Mouse (Mus musculus) gastrocnemius, adult 2 months (tissue): ENCODE measurements around the gene Hus1. TPM values are rescaled to one million over a fixed set of nuclear protein-coding genes. Genes with fewer than 3 reads are reported as not detected.

ENCODE experiments used
- DNase-seq: peaks from one replicate; pipeline ENCODE4 v3.0.0; 2022
- H3K27ac ChIP-seq: fragments of 200-600 bp; 2 replicates; pipeline ENCODE4 v1.8.1; 2022; ENCODE audit warnings: mild to moderate bottlenecking
- H3K4me3 ChIP-seq: fragments of 200-600 bp; 2 replicates; pipeline ENCODE4 v1.8.1; 2022; ENCODE audit warnings: mild to moderate bottlenecking, moderate library complexity
- CTCF ChIP-seq: fragments of 200-600 bp; IDR thresholded peaks from 2 replicates; pipeline ENCODE4 v1.8.1; 2022; ENCODE audit warnings: antibody characterized with exemption, mild to moderate bottlenecking, moderate library complexity
- intact Hi-C: fragments of 180-260 bp; cut with DNase I; formaldehyde crosslinking; loops from one replicate; pipeline ENCODE4 v1.15.1; 2025
- long read RNA-seq, 2 experiments: library from polyadenylated mRNA; stranded (forward); transcript quantifications; one replicate each; pipeline ENCODE4 v2.0.0; 2021
- total RNA-seq, 2 experiments: library from RNA; stranded (reverse); gene quantifications; 2 replicates each; pipeline ENCODE4 v1.2.3; 2021

Hus1 gene
- 1 to 10 TPM; 7.7 to 9.2 TPM for total RNA-seq
- long read RNA-seq, experiment 1, full-length matches to known transcripts = 2 of 10 reads
- long read RNA-seq, experiment 1, partial matches to known transcripts = 3 of 10 reads
- long read RNA-seq, experiment 1, other reads (novel, unspliced or antisense) = 5 of 10 reads
- long read RNA-seq, experiment 2, full-length matches to known transcripts = 2 of 3 reads
- long read RNA-seq, experiment 2, partial matches to known transcripts = 0 of 3 reads
- long read RNA-seq, experiment 2, other reads (novel, unspliced or antisense) = 1 of 3 reads

DNA sequence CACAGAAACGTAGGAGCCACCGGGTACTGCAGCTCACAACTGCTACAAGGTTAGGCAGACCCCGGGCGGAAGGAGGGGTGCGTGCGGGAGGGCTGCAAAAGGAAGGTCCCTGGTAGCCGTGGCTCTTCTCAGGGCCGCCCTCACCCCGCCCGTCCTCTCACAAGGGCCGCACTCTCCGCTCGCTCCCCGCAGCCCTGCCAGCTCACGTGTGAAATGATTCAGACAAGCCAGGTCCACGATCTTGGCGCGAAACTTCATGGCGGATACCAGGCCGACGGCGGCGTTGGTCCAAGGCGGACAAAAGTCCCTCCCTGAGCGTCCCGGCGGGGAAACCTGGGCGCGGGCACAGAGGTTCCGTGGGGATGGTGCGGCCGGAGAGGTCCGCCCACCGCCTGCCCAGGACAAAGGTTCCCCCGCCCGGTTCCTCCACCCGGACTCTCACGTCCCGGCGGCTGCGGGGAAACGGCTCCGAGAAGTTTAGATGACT lies at the start of gene Hus1:
Gene Hus1, minus strand, starts transcription at position 339 of the 487 bp plus-strand sequence.
- peak within 1 kb of the TSS; percentile 89 for H3K27ac ChIP-seq
- intact Hi-C loops = loop anchor here (5.0 kb wide), 2 partner anchors 36 to 106 kb away; partner anchors contain the start of genes Gm11992, Sun3 and Upp1
- H3K4me3 ChIP-seq = peak within 1 kb of the TSS; percentile 97
- peak; percentile 92 for DNase-seq
- no peak for TF ChIP-seq CTCF

GRCm38 (mm10) chr11:9060484-9060883 lies 49.5 kb upstream of the Hus1 start:
- TF ChIP-seq CTCF = no peak

GRCm38 (mm10) chr11:9060029-9060428 lies 49.0 kb upstream of the Hus1 start:
- no peak overlapping the region for H3K27ac ChIP-seq
- intact Hi-C loops = no loop called here
- H3K4me3 ChIP-seq = no peak overlapping the region
- no peak for TF ChIP-seq CTCF
- no peak for DNase-seq

More at GRCm38 (mm10) chr11:9060484-9060883, 49.5 kb upstream of the Hus1 start:
- DNase-seq = no peak
- Histone ChIP-seq H3K4me3 (no peak overlapping the region), H3K27ac (no peak overlapping the region)
- intact Hi-C loops = no loop called here

- no peak for DNase-seq
- no peak for TF ChIP-seq CTCF
- intact Hi-C loops = no loop called here
- no peak overlapping the region for H3K27ac ChIP-seq
- H3K4me3 ChIP-seq = no peak overlapping the region
Observed at GRCm38 (mm10) chr11:9057711-9058110, 46.7 kb upstream of the Hus1 start.

GRCm38 (mm10) chr11:9056937-9057336 lies 45.9 kb upstream of the Hus1 start:
- TF ChIP-seq CTCF = no peak
- DNase-seq = no peak
- intact Hi-C loops = no loop called here
- Histone ChIP-seq H3K27ac (no peak overlapping the region), H3K4me3 (no peak overlapping the region)

DNA sequence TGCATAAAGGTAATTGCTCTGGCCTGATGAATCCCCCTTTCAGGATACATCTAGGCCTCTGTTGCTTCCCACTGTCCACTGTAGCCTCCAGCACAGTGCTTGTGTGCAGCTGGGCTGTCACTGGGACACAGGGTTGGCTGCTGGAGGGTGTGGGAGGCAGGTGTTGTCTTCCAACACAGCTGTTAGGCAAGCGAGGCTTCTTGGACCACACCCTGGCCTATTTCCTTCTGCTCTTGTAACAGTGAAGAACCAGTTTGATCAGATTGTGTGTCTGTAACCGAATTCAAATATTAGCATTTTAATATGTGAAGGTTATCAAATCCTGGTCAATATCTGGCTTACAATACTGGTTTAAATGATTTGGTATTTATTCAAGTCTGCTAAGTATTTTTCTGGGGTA lies 40.9 kb upstream of the Hus1 start:
- DNase-seq = no peak
- TF ChIP-seq CTCF = no peak
- Histone ChIP-seq H3K4me3 (no peak overlapping the region), H3K27ac (no peak overlapping the region)
- intact Hi-C loops = no loop called here

DNA sequence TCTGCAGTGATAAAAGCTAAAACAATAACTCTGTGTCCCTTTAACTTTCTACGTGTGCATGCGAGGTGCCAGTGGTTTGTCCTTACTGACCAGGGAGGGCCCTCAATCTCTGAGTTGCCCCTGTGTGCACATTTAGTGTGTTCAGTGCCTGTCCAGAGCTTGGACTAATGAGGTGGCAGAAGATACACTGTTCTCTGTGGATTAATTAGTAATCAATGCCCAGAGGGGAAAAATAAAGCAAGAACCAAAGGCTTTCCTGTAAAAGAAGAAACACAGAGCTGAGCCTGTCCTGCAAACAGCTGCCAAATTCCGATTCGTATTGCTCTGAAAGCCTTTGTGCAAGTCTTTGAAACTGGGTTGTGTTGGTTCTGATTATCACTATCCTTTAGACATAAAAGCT lies 39.2 kb upstream of the Hus1 start:
- no peak overlapping the region for H3K4me3 ChIP-seq
- intact Hi-C loops = no loop called here
- H3K27ac ChIP-seq = no peak overlapping the region
- TF ChIP-seq CTCF = no peak
- no peak for DNase-seq

GRCm38 (mm10) chr11:9048703-9049060 lies 37.7 kb upstream of the Hus1 start, which contains the start of gene Sun3:
Sun3 (minus strand) TSS chr11:9048991.
- intact Hi-C loops = loop anchor here (5.0 kb wide), 1 partner anchor 36 kb away; the partner anchor contains the start of gene Hus1
- no peak for TF ChIP-seq CTCF
- peak within 1 kb of the TSS; percentile 72 for H3K4me3 ChIP-seq
- peak; percentile 31 for DNase-seq
- no peak within 1 kb of the TSS for H3K27ac ChIP-seq

DNA sequence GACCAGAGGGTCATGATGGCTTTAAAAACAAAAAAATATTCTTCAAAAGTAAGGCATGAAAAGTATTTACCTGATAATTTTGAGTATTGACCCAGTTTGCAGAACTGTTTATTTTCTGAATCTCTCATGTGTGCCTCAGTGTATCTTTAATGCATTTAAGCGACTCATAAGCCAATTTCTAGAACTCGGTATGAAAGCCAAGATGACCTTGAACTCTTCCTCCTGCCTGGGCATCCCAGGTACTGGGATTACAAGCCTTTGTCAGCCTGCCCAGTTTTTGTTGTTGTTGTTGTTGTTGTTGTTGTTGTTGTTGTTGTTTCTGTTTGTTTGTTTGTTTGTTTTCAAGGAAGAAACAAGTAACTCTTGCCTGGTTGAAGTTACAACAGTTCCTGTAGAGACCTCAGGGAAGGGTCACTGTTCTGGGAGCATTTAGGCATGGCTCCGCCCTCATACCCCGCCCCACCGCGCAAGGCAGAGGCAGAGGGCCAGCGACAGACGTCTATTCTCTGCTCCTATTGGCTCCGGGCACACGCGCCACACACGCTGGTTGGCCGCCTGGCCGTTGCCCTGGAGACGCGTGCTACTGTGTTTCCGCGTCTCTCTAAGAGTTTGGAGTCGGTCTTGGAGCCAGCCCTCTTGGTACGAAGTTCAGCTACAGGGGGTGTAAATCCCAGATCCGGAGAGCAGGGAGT lies 37.2 kb upstream of the Hus1 start, which contains the start of gene Gm11992:
Gene Gm11992, plus strand, starts transcription at position 584 of the 692 bp plus-strand sequence.
- no peak for TF ChIP-seq CTCF
- DNase-seq = peak; percentile 84
- Histone ChIP-seq H3K4me3 (peak within 1 kb of the TSS; percentile 72), H3K27ac (no peak within 1 kb of the TSS)
- intact Hi-C loops = loop anchor here (5.0 kb wide), 1 partner anchor 36 kb away; the partner anchor contains the start of gene Hus1

DNA sequence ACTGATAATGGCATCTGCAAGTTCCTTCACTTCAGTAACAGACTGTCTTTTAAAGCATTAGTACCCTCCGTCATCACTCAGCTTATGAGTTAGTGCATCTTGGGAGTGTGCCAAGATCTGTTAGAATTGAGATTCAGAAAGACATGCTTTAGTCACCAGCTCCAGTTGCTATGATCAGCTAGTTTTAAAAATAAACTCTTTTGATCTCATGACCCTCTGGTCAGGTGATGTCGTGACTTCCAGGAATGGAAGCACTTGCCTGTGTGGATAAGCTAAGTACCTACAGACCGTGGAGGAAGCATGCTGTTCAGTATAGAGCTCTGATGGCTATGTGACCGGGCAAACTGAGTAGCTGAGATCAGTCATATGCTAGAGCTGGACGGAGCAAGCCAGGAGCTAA lies 36.1 kb upstream of the Hus1 start:
- H3K4me3 ChIP-seq = no peak overlapping the region
- H3K27ac ChIP-seq = no peak overlapping the region
- no peak for DNase-seq
- no peak for TF ChIP-seq CTCF
- intact Hi-C loops = loop anchor here (5.0 kb wide), 1 partner anchor 35 kb away; the partner anchor contains the start of gene Hus1

DNA sequence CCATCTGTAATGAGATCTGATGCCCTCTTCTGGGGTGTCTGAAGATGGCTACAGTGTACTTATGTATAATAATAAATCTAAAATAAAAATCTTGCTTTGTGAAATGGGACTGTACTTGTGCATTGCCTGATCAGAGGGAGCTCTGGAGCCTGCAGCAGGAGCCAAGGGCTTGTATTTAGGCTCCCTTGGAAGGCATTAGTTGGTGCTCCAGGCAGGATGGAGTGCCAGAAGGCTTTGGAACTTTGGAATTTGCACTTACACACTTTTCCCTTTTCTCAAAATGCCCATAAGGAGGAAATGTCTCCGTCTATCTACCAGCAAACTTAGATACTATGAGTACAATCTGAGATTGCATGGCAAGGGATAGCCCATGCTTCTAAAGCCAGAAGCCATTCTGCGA lies 35.6 kb upstream of the Hus1 start:
- no peak for TF ChIP-seq CTCF
- Histone ChIP-seq H3K27ac (no peak overlapping the region), H3K4me3 (no peak overlapping the region)
- DNase-seq = no peak
- intact Hi-C loops = loop anchor here (5.0 kb wide), 1 partner anchor 34 kb away; the partner anchor contains the start of gene Hus1

DNA sequence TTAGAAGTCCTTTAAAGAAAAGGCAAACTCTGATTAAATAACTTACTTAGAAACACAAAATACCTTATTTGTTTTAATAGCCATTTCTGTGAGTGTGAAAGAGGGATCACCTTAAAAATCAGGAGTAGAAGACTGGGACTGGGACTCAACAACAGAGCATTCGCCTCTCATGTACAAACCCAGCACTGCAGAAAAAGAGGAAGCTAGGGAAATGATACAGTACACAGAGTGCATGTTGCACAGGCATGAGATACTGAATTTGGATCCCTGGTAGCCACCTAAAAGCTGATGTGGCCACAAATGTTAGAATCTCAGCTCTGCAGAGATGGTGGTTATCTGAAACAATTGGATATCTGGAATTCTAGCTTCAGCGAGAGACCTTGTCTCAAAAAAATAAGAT lies 20.5 kb upstream of the Hus1 start:
- H3K4me3 ChIP-seq = no peak overlapping the region
- DNase-seq = no peak
- TF ChIP-seq CTCF = no peak
- intact Hi-C loops = no loop called here
- H3K27ac ChIP-seq = no peak overlapping the region

DNA sequence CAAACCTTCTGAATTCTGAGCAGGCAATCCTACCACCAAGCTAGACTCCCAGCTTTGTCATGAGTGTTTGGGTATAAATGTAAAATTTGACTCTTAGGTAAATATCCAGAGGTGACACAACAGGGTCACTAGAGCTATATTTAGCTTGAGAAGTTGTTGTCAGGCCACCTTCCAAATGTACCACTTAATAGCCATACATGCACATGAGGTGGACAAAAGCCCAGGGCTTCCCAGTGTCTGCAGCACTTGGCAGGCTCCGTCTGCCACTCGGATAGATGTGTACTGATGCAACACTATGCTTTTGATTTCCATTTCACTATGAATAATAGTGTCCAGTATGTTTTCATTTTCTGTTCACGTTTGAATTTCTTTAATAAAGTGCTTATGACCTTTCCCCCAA lies 14.2 kb upstream of the Hus1 start:
- H3K27ac ChIP-seq = no peak overlapping the region
- no peak overlapping the region for H3K4me3 ChIP-seq
- intact Hi-C loops = no loop called here
- no peak for TF ChIP-seq CTCF
- DNase-seq = no peak
